Mouse (Mus musculus): ENCODE results near the gene Ppp2r5c. TPM values are rescaled to one million over a fixed set of nuclear protein-coding genes. Genes with fewer than 3 reads are reported as not detected.

Gene Ppp2r5c
- polyA plus RNA-seq, 1 experiment from 2014 or later = 180 TPM

DNA sequence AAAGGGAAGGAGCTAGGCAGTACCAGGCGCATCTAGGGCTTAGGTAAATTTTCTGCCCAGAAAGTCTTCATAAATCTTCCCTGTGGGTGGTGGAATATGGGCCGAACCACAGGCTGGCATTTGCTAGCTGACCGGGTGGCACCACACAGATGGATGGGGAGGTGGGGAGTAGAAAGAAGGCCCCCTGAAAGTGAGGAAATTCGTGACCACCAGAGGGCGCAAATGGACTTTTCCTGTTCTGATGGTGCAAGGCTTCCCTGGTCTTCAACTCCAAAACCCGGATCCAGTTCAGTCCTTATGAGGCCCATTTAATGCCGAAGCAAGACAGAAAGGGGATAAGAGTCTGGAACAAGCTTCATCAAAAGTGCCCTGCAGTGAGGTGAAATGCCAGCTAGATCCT is 151.6 kb downstream of the Ppp2r5c start:
- H3K4me3 ChIP-seq (ENCODE audit: low read depth, low read length) = no peak overlapping the region
- no peaks in the 10 kb centered on the region for H3K9me3 ChIP-seq (ENCODE audit: low read depth, low read length)
- H3K27me3 ChIP-seq (ENCODE audit: insufficient read depth, low read length) = no peaks in the 10 kb centered on the region
- no peaks in the 10 kb centered on the region for H3K36me3 ChIP-seq (ENCODE audit: insufficient read depth)
- DNase-seq (peak; percentile 88), ATAC-seq (ENCODE audit: insufficient read depth) (no peak)
- H3K27ac ChIP-seq (ENCODE audit: low read depth) = no peak overlapping the region
- peak; percentile 80 for TF ChIP-seq CTCF (IDR thresholded peaks at IDR 0.05; ENCODE audit: low read depth)
- WGBS = 11% methylated on average over 7 of the region's 7 CpGs
- no peak overlapping the region for H3K4me2 ChIP-seq
- peaks cover 9% of the 10 kb centered on the region; the same call in 1 of the 2 replicates for H3K4me1 ChIP-seq (ENCODE audit: insufficient read depth)
- peak overlapping the region; percentile 20; the same call in 1 of the 2 replicates for H3K9ac ChIP-seq

DNA sequence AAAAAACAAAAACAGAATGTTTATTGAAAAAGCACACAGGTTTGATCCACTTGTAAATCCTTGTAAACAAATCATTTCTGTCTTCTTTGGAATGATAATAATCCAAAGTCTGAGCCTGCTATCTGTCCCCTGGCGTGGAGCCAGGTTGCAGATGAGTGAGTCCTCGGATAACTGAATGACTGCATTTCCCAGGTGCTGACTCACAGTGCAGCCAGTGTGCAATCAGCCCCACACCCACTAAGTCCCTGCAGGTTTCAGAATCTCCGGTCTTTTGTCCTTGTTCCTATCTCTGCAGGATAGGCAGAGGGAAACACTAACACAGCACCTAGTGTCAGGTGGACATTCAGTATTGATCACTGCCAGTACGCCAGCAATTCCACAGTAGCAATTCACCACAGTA is 152.9 kb downstream of the Ppp2r5c start:
- no peak overlapping the region for H3K4me3 ChIP-seq (ENCODE audit: low read depth, low read length)
- WGBS = 59% methylated on average over 4 of the region's 4 CpGs
- no peak overlapping the region for H3K9ac ChIP-seq
- peaks cover 9% of the 10 kb centered on the region; the same call in 1 of the 2 replicates for H3K4me1 ChIP-seq (ENCODE audit: insufficient read depth)
- H3K36me3 ChIP-seq (ENCODE audit: insufficient read depth) = no peaks in the 10 kb centered on the region
- no peaks in the 10 kb centered on the region for H3K9me3 ChIP-seq (ENCODE audit: low read depth, low read length)
- no peak overlapping the region for H3K4me2 ChIP-seq
- H3K27me3 ChIP-seq (ENCODE audit: insufficient read depth, low read length) = no peaks in the 10 kb centered on the region
- ATAC-seq (ENCODE audit: insufficient read depth) = no peak
- no peak for DNase-seq
- H3K27ac ChIP-seq (ENCODE audit: low read depth) = no peak overlapping the region
- TF ChIP-seq CTCF (IDR thresholded peaks at IDR 0.05; ENCODE audit: low read depth) = no peak

DNA sequence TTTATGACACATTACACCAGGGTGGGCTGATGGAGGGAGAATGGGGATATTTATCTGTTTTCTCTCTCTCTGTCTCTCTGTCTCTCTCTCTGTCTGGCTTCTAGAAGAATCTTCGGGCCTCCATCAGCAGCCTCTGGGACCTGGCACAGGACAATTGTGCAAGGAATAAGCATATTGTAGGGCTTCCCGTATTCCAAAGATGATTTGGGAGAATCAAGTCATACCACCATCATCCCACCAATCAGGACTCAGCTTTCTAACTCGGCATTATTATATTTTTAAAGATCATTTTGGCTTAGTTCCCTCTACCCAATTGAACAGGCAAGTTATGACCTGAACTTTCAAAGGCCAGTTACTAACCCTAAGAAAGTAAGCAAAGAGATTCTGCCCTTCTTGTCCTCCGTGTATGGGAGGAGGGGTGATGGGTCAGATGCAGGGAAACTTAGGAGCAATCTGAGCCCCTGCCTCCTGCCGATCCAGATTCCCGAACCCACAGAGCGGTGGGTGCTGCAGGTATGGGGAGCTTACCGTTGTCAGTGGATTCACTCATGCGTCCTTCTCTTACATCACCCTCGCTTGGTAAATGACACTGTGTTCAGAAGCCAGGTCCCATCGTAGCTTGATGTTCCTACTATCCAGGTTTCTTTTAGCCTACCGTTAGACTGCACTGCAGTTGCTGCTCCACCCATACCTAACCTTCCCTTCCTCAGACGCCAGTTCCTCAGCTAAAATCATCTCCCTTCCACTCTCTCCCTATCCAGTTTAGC is 153.5 kb downstream of the Ppp2r5c start:
- 53% methylated on average over 13 of the region's 13 CpGs for WGBS
- Histone ChIP-seq H3K9ac (no peak overlapping the region), H3K4me3 (ENCODE audit: low read depth, low read length) (peak overlapping the region; percentile 65), H3K36me3 (ENCODE audit: insufficient read depth) (no peaks in the 10 kb centered on the region), H3K4me2 (peak overlapping the region; percentile 92), H3K27me3 (ENCODE audit: insufficient read depth, low read length) (no peaks in the 10 kb centered on the region), H3K4me1 (ENCODE audit: insufficient read depth) (peaks cover 9% of the 10 kb centered on the region; the same call in 1 of the 2 replicates), H3K9me3 (ENCODE audit: low read depth, low read length) (no peaks in the 10 kb centered on the region), H3K27ac (ENCODE audit: low read depth) (no peak overlapping the region)
- TF ChIP-seq CTCF (IDR thresholded peaks at IDR 0.05; ENCODE audit: low read depth) = no peak
- peak; percentile 4; the same call in 1 of the 2 replicates for ATAC-seq (ENCODE audit: insufficient read depth)
- DNase-seq = no peak

DNA sequence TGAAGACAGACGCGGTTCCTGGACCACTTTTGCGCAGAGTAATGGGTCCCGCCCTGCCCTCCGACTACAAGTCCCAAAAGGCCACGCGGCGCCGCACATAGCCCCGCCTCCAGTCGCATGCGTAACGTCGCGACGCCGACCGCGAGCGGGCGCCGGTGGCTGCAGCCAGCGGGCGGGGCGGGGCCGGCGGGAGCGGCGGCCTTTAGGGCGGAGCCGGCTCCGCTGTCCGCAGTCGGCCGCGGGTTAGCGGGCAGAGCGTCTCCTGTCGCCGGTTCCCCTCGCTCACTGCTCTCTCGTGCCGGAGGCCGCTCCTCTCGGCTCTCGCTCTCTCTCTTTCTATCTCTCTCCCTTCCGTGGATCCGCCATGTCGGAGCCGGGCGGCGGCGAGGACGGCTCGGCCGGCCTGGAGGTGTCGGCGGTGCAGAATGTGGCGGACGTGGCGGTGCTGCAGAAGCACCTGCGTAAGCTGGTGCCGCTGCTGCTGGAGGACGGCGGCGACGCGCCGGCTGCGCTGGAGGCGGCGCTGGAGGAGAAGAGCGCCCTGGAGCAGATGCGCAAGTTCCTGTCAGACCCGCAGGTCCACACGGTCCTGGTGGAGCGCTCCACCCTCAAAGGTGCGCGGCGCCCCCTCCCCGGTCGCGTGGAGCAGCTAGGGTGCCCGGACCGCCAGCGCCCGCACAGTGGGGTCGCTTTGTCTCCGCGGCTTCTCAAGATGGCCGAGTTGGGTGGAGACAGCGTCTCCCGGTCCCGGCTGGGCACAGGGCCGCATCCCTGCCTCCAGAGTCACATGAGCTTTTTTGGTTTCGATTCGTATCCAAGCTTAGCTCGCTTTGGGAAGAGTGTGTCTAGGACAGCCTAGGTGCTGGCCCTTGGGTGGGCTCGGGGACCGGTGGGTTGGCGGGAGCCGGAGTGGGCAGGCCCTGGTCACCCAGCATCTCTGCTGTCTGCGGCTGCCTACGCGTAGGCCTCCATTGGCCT is 154.6 kb downstream of the Ppp2r5c start, which contains the start of gene Dync1h1:
TSS of gene Dync1h1 (plus strand) at position 212 of the 978 bp plus-strand sequence.
- no peaks in the 10 kb centered on the region for H3K36me3 ChIP-seq (ENCODE audit: insufficient read depth)
- peak within 1 kb of the TSS; percentile 92 for H3K4me2 ChIP-seq
- H3K9me3 ChIP-seq (ENCODE audit: low read depth, low read length) = no peaks in the 10 kb centered on the region
- no peaks in the 10 kb centered on the region for H3K27me3 ChIP-seq (ENCODE audit: insufficient read depth, low read length)
- peak within 1 kb of the TSS; percentile 65 for H3K4me3 ChIP-seq (ENCODE audit: low read depth, low read length)
- peak; percentile 94 for ATAC-seq (ENCODE audit: insufficient read depth)
- H3K9ac ChIP-seq = peak within 1 kb of the TSS; percentile 93
- peaks cover 9% of the 10 kb centered on the region; the same call in 1 of the 2 replicates for H3K4me1 ChIP-seq (ENCODE audit: insufficient read depth)
- TF ChIP-seq CTCF (IDR thresholded peaks at IDR 0.05; ENCODE audit: low read depth) = no peak
- under 1% methylated on average over 102 of the region's 105 CpGs for WGBS
- peak; percentile 98 for DNase-seq
- peak within 1 kb of the TSS; percentile 96 for H3K27ac ChIP-seq (ENCODE audit: low read depth)

DNA sequence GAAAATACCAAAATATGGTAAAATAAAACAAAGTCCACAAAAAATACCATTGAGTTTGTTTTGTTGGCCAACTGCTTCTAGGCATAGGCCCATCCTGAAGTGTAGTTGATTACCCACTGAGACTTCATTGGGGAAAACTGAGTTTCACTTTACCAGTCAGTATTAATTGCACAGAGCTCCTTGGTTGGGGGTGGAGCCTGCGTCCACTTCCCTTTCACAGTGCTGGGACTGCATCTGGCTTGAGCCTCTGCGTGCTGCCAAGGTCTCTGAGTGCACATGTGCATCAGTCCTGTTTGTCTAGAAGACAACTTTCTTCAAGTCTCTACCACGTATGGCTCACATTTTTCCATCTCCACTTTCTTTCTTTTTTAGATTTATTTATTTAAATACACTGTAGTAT is 159.2 kb downstream of the Ppp2r5c start:
- peaks cover 9% of the 10 kb centered on the region; the same call in 1 of the 2 replicates for H3K4me1 ChIP-seq (ENCODE audit: insufficient read depth)
- no peak for ATAC-seq (ENCODE audit: insufficient read depth)
- 0 out of 2 replicates have a peak, but pooled peaks cover 14% of the 10 kb centered on the region for H3K36me3 ChIP-seq (ENCODE audit: insufficient read depth)
- no peaks in the 10 kb centered on the region for H3K27me3 ChIP-seq (ENCODE audit: insufficient read depth, low read length)
- no peak overlapping the region for H3K4me2 ChIP-seq
- H3K4me3 ChIP-seq (ENCODE audit: low read depth, low read length) = no peak overlapping the region
- WGBS = 80% methylated on average over 3 of the region's 3 CpGs
- no peak for DNase-seq
- no peak for TF ChIP-seq CTCF (IDR thresholded peaks at IDR 0.05; ENCODE audit: low read depth)
- no peak overlapping the region for H3K9ac ChIP-seq
- H3K9me3 ChIP-seq (ENCODE audit: low read depth, low read length) = no peaks in the 10 kb centered on the region
- H3K27ac ChIP-seq (ENCODE audit: low read depth) = no peak overlapping the region

DNA sequence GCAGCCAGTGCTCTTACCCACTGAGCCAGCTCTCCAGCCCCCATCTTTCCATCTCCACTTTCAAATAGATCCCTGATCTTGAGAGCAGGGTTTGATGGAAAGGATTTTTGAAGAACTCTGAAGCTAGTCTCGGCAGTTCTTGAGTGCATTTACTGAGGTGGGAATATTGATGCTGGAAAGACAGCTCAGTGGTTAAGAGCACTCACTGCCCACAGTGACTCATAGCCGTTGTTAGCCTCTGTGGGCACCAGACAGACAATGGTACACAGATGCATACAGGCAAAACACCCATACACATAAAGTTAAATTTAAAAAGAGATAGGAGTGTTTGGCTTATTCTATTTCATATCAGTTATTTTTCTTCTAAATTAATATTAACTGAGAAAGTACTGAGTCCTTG is 159.8 kb downstream of the Ppp2r5c start:
- DNase-seq = no peak
- Histone ChIP-seq H3K9ac (no peak overlapping the region), H3K36me3 (ENCODE audit: insufficient read depth) (peaks cover 15% of the 10 kb centered on the region; the same call in 1 of the 2 replicates), H3K4me1 (ENCODE audit: insufficient read depth) (peaks cover 9% of the 10 kb centered on the region; the same call in 1 of the 2 replicates), H3K9me3 (ENCODE audit: low read depth, low read length) (no peaks in the 10 kb centered on the region), H3K27ac (ENCODE audit: low read depth) (no peak overlapping the region), H3K27me3 (ENCODE audit: insufficient read depth, low read length) (no peaks in the 10 kb centered on the region), H3K4me2 (no peak overlapping the region), H3K4me3 (ENCODE audit: low read depth, low read length) (no peak overlapping the region)
- 75% methylated on average over 2 of the region's 2 CpGs for WGBS
- ATAC-seq (ENCODE audit: insufficient read depth) = no peak
- TF ChIP-seq CTCF (IDR thresholded peaks at IDR 0.05; ENCODE audit: low read depth) = no peak

All from lung, embryonic 14.5 days (tissue).